Mouse (Mus musculus): ENCODE results near the gene Olfr62. TPM values are rescaled to one million over a fixed set of nuclear protein-coding genes. Genes with fewer than 3 reads are reported as not detected.

Gene Olfr62
- polyA plus RNA-seq (2017; shearing (Covaris generic)): not detected

GRCm38 (mm10) chr4:118658652-118659051, at the start of gene Olfr62:
TSS of gene Olfr62 (plus strand) at chr4:118658952.

GRCm38 (mm10) chr4:118620279-118620966, 38.3 kb upstream of the Olfr62 start, which contains the start of the genes Cfap57 and Ebna1bp2:
TSS of gene Cfap57 (minus strand) at chr4:118620777.
TSS of gene Ebna1bp2 (plus strand) at chr4:118620799.

GRCm38 (mm10) chr4:118692412-118692973, 33.7 kb downstream of the Olfr62 start, which contains the start of gene Olfr1342:
TSS of gene Olfr1342 (minus strand) at chr4:118692756.

GRCm38 (mm10) chr4:118703223-118703622, 44.5 kb downstream of the Olfr62 start, which contains the start of gene Olfr1341:
TSS of gene Olfr1341 (plus strand) at chr4:118703523.

Other genes starting within 250 kb of the Olfr62 start
- gene Szt2, start 249.7 kb upstream of the Olfr62 start, polyA plus RNA-seq (2017; shearing (Covaris generic)): 10 to 100 TPM; 12.9 to 13.0 TPM
- gene Med8, start 249.6 kb upstream of the Olfr62 start, polyA plus RNA-seq (2017; shearing (Covaris generic)): 100 to 1,000 TPM in 1 of 2 experiments, 10 to 100 TPM in 1; 97.0 to 116 TPM
- gene Elovl1, start 230.9 kb upstream of the Olfr62 start, polyA plus RNA-seq (2017; shearing (Covaris generic)): 100 to 1,000 TPM; 138 to 167 TPM
- gene Cdc20, start 221.6 kb upstream of the Olfr62 start, polyA plus RNA-seq (2017; shearing (Covaris generic)): 1 to 10 TPM; 7.9 to 8.7 TPM
- under 1 TPM; 0.14 to 0.40 TPM for gene Mpl, start 201.4 kb upstream of the Olfr62 start, polyA plus RNA-seq (2017; shearing (Covaris generic))
- under 1 TPM in 1 of 2 experiments, not detected in 1; 0.59 TPM for gene Tie1, start 168.9 kb upstream of the Olfr62 start, polyA plus RNA-seq (2017; shearing (Covaris generic))
- gene 2610528J11Rik, start 132.0 kb upstream of the Olfr62 start, polyA plus RNA-seq (2017; shearing (Covaris generic)): under 1 TPM in 1 of 2 experiments, not detected in 1; 0.17 TPM
- gene Tmem125, start 114.9 kb upstream of the Olfr62 start, polyA plus RNA-seq (2017; shearing (Covaris generic)): under 1 TPM in 1 of 2 experiments, not detected in 1; 0.28 TPM
- gene Cfap57, start 38.2 kb upstream of the Olfr62 start, polyA plus RNA-seq (2017; shearing (Covaris generic)): under 1 TPM; 0.08 to 0.42 TPM
- 100 to 1,000 TPM; 149 to 167 TPM for gene Ebna1bp2, start 38.2 kb upstream of the Olfr62 start, polyA plus RNA-seq (2017; shearing (Covaris generic))
- gene Olfr1342, start 33.8 kb downstream of the Olfr62 start, polyA plus RNA-seq (2017; shearing (Covaris generic)): not detected
- 1 to 10 TPM in 1 of 2 experiments, under 1 TPM in 1; 0.43 to 2.0 TPM for gene Olfr1341, start 44.6 kb downstream of the Olfr62 start, polyA plus RNA-seq (2017; shearing (Covaris generic))
- under 1 TPM in 1 of 2 experiments, not detected in 1; 0.10 TPM for gene Olfr1340, start 61.2 kb downstream of the Olfr62 start, polyA plus RNA-seq (2017; shearing (Covaris generic))
- gene Olfr1339, start 73.2 kb downstream of the Olfr62 start, polyA plus RNA-seq (2017; shearing (Covaris generic)): not detected
- gene Olfr1338, start 99.8 kb downstream of the Olfr62 start, polyA plus RNA-seq (2017; shearing (Covaris generic)): under 1 TPM in 1 of 2 experiments, not detected in 1; 0.45 TPM
- gene Olfr1337, start 123.6 kb downstream of the Olfr62 start, polyA plus RNA-seq (2017; shearing (Covaris generic)): not detected
- not detected for gene Olfr1335, start 151.0 kb downstream of the Olfr62 start, polyA plus RNA-seq (2017; shearing (Covaris generic))
- gene Olfr1333, start 177.3 kb downstream of the Olfr62 start, polyA plus RNA-seq (2017; shearing (Covaris generic)): not detected
- 1 to 10 TPM in 1 of 2 experiments, under 1 TPM in 1; 0.10 to 3.5 TPM for gene Olfr1331, start 205.7 kb downstream of the Olfr62 start, polyA plus RNA-seq (2017; shearing (Covaris generic))
- 1 to 10 TPM in 1 of 2 experiments, under 1 TPM in 1; 0.33 to 1.3 TPM for gene Olfr1330, start 229.6 kb downstream of the Olfr62 start, polyA plus RNA-seq (2017; shearing (Covaris generic))

Measured in inflammation-experienced regulatory T-cells (primary cell).